Mouse (Mus musculus) kidney, adult 2 months (tissue): ENCODE results near the gene Col24a1. TPM values are rescaled to one million over a fixed set of nuclear protein-coding genes. Genes with fewer than 3 reads are reported as not detected.

Experiments
- DNase-seq: peaks from one replicate; pipeline ENCODE4 v3.0.0; 2021
- H3K27ac ChIP-seq: fragments of 200-500 bp; 2 replicates; pipeline ENCODE4 v1.5.1; 2012; ENCODE audit warnings: low read depth, low read length, control low read depth, inconsistent platforms; ENCODE audit not compliant: insufficient read depth
- H3K27me3 ChIP-seq: fragments of 200-500 bp; replicated peaks from 2 replicates; pipeline ENCODE4 v1.6.1; 2012; ENCODE audit warnings: mild to moderate bottlenecking, moderate library complexity, low read length, inconsistent platforms; ENCODE audit not compliant: control insufficient read depth, insufficient read depth
- H3K36me3 ChIP-seq: fragments of 200-500 bp; 2 replicates; pipeline ENCODE4 v1.6.1; 2012; ENCODE audit warnings: mild to moderate bottlenecking, moderate library complexity, low read length, inconsistent platforms; ENCODE audit not compliant: control insufficient read depth, insufficient read depth
- H3K4me1 ChIP-seq: fragments of 200-500 bp; 2 replicates; pipeline ENCODE4 v1.6.1; 2011; ENCODE audit warnings: low read length; ENCODE audit not compliant: control insufficient read depth, insufficient read depth
- H3K4me3 ChIP-seq: fragments of 200-500 bp; 2 replicates; pipeline ENCODE4 v1.5.1; 2011; ENCODE audit warnings: mild to moderate bottlenecking, low read depth, low read length, control low read depth; ENCODE audit not compliant: insufficient read depth
- CTCF ChIP-seq: fragments of 200-500 bp; conservative IDR thresholded peaks from 2 replicates; pipeline ENCODE4 v1.5.1; 2011; ENCODE audit warnings: low read depth, mild to moderate bottlenecking, control low read depth, low read length, moderate library complexity, mixed read lengths; ENCODE audit not compliant: insufficient read depth, insufficient read length
- POLR2A ChIP-seq: fragments of 200-500 bp; IDR thresholded peaks from one replicate; pipeline ENCODE4 v1.6.1; 2011; ENCODE audit warnings: low read depth, low read length, control low read depth
- whole genome bisulfite sequencing: fragments of 180-500 bp; shearing (Covaris S2); methylation state at CpG from one replicate; pipeline ENCODE4 v1.1.7; 2018; 5-methylcytosine and 5-hydroxymethylcytosine counted together
- polyA plus RNA-seq: library from polyadenylated mRNA; depleted of rRNA; stranded (reverse); fragments of >200 nt; gene quantifications from 2 replicates; pipeline ENCODE4 v1.2.3, GENCODE M21; 2012

Col24a1 gene
- polyA plus RNA-seq, 1 experiment = 0.22 TPM

- WGBS = 92% methylated on average over 3 of the region's 3 CpGs
- TF ChIP-seq POLR2A (no peak), CTCF (no peak)
- Histone ChIP-seq H3K4me3 (no peak overlapping the region), H3K27me3 (no peaks in the 10 kb centered on the region), H3K27ac (no peak overlapping the region), H3K36me3 (no peaks in the 10 kb centered on the region), H3K4me1 (no peaks in the 10 kb centered on the region)
- DNase-seq = no peak
Observed at GRCm38 (mm10) chr3:145353951-145354350, 61.7 kb downstream of the Col24a1 start.

GRCm38 (mm10) chr3:145356865-145357487 lies 64.7 kb downstream of the Col24a1 start:
- TF ChIP-seq CTCF (no peak), POLR2A (no peak)
- H3K4me1 ChIP-seq = no peaks in the 10 kb centered on the region
- no peak overlapping the region for H3K4me3 ChIP-seq
- DNase-seq = no peak
- H3K27ac ChIP-seq = no peak overlapping the region
- no peaks in the 10 kb centered on the region for H3K27me3 ChIP-seq
- no peaks in the 10 kb centered on the region for H3K36me3 ChIP-seq
- 79% methylated on average over 6 of the region's 6 CpGs for WGBS

- TF ChIP-seq CTCF (no peak), POLR2A (no peak)
- Histone ChIP-seq H3K27me3 (no peaks in the 10 kb centered on the region), H3K4me1 (no peaks in the 10 kb centered on the region), H3K4me3 (no peak overlapping the region), H3K27ac (no peak overlapping the region), H3K36me3 (no peaks in the 10 kb centered on the region)
- 32% methylated on average over 3 of the region's 3 CpGs for WGBS
- DNase-seq = peak; percentile 4
Observed at GRCm38 (mm10) chr3:145365227-145365626, 73.0 kb downstream of the Col24a1 start.

- Histone ChIP-seq H3K4me3 (no peak overlapping the region), H3K27ac (no peak overlapping the region), H3K36me3 (no peaks in the 10 kb centered on the region), H3K4me1 (no peaks in the 10 kb centered on the region), H3K27me3 (no peaks in the 10 kb centered on the region)
- WGBS = 75% methylated on average over 4 of the region's 4 CpGs
- DNase-seq = no peak
- TF ChIP-seq CTCF (no peak), POLR2A (no peak)
Observed at GRCm38 (mm10) chr3:145367176-145367717, 75.0 kb downstream of the Col24a1 start.

GRCm38 (mm10) chr3:145376298-145376697 lies 84.0 kb downstream of the Col24a1 start:
- Histone ChIP-seq H3K4me3 (no peak overlapping the region), H3K36me3 (no peaks in the 10 kb centered on the region), H3K27me3 (no peaks in the 10 kb centered on the region), H3K4me1 (no peaks in the 10 kb centered on the region), H3K27ac (no peak overlapping the region)
- no peak for TF ChIP-seq CTCF
- no peak for TF ChIP-seq POLR2A
- no peak for DNase-seq
- 75% methylated on average over 3 of the region's 3 CpGs for WGBS

- no peaks in the 10 kb centered on the region; the same call in 1 of the 2 replicates for H3K27me3 ChIP-seq
- no peak for TF ChIP-seq POLR2A
- WGBS = 84% methylated on average over 13 of the region's 13 CpGs
- no peak overlapping the region for H3K4me3 ChIP-seq
- no peak overlapping the region for H3K27ac ChIP-seq
- H3K36me3 ChIP-seq = no peaks in the 10 kb centered on the region
- H3K4me1 ChIP-seq = no peaks in the 10 kb centered on the region
- no peak for DNase-seq
Observed at GRCm38 (mm10) chr3:145383095-145383494, 90.8 kb downstream of the Col24a1 start.

- H3K27ac ChIP-seq = no peak overlapping the region
- H3K36me3 ChIP-seq = no peaks in the 10 kb centered on the region
- no peaks in the 10 kb centered on the region; the same call in 1 of the 2 replicates for H3K27me3 ChIP-seq
- no peaks in the 10 kb centered on the region for H3K4me1 ChIP-seq
- DNase-seq = no peak
- no peak overlapping the region for H3K4me3 ChIP-seq
- TF ChIP-seq CTCF (no peak), POLR2A (no peak)
Observed at GRCm38 (mm10) chr3:145386434-145386833, 94.2 kb downstream of the Col24a1 start.
